Mouse (Mus musculus): ENCODE measurements around the gene Gpatch1.

Gene Gpatch1

DNA sequence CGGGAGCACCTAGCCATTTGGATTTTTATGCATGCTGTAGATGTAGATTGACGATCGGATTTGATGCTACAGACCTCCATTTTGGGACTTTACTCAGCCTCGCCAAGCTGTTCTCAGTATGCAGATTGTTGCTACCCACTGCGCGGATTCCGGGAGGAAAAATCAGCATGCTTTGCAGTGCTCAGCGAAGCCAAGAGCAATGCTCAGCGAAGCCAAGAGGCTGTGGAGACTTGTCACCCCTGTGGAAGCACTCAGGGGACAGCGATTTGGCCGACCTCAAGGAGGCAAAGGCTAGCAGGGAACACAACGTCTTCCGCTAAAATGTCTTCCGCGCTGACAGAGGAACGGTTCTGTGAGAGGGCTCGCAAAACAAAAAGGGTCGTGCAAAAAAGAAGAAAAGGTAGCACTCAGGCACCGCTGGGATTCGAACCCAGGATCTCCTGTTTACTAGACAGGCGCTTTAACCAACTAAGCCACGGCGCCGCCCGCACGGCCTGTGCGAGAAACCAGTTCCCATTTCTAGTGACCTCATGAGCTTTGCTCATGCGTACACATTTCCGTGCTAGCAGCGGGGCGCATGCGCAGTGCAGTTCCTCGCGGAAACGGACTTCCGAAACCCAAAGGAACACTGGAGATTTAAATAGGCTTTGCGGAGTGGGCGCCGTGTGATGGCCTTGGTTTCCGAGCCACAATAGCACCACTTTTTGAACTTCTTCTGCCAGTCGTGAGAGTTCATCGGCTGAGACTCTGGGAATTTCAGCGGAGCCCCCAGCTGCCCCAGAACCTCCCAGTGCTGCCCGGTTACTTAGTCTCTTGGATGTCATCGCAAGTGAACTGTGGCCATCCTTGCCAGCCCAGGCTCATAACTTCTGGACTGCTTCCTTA lies 83.6 kb downstream of the Gpatch1 start:
- DNase-seq, result peak; percentile 94 to 95

DNA sequence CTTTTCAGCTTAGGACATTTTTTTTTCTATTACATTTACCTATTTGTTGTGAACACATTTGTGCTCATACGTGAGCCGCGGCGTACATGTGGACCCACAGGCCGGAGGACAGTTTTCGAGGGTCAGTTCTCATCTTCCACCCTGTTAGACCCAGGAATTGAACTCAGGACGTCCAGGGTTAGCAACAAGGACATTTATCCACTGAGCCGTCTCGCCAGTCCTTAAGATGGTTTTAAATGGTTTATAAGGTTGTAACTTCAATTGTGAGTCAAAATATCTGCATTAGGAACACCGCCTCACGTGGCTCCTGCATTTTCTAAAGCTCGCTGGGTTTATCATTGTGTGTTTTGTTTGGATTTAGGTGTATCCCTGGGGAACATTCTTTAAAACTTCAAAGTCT lies 84.4 kb downstream of the Gpatch1 start:
- DNase-seq, result no peak

DNA sequence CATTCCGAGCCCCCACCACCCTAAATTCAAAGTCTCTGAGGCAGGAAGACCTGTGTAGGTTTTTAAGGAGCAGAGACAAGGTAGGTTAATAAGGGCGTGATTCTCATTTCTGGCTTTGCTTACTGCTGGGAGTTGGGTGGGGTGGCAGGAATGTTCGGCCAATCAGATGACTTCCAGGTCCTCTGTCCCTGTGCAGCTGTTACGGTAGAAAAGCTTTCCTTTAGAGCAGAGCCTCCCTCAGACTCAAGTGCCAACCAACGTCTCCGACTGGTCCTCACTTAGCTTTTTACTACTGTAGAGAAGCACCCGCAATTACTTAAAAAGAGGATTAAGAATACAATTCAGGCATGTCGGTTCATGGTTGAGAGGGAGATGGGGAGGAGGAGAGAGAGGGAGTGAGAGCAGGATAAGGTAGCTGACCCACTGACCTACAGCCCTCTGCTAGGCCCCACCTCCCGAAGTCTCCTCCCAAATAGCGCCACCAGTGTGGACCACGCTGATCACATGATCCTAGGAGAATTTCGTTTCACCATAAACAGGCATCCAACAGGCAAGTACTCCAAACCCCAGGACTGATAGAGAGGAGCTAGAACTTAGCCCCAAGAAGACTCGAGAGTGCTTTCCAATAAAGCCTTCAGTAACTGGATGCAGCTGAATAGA lies 85.3 kb downstream of the Gpatch1 start:
- no peak for DNase-seq

- no peak for DNase-seq
Measured at GRCm38 (mm10) chr7:35230333-35230732, 87.9 kb downstream of the Gpatch1 start.
